Mouse (Mus musculus) embryo, embryonic 11.5 days (tissue): ENCODE results near the gene Lrrk1.
"Not testable (repeated sequence)": the region's sequence is repeated elsewhere in the genome, so short reads cannot be mapped to it uniquely, and the experiment has no call there.

Source experiments
- DNase-seq: peaks from one replicate; pipeline ENCODE4 v3.0.0-alpha.2; 2012; ENCODE audit warnings: low read depth, low spot score

Gene Lrrk1

DNA sequence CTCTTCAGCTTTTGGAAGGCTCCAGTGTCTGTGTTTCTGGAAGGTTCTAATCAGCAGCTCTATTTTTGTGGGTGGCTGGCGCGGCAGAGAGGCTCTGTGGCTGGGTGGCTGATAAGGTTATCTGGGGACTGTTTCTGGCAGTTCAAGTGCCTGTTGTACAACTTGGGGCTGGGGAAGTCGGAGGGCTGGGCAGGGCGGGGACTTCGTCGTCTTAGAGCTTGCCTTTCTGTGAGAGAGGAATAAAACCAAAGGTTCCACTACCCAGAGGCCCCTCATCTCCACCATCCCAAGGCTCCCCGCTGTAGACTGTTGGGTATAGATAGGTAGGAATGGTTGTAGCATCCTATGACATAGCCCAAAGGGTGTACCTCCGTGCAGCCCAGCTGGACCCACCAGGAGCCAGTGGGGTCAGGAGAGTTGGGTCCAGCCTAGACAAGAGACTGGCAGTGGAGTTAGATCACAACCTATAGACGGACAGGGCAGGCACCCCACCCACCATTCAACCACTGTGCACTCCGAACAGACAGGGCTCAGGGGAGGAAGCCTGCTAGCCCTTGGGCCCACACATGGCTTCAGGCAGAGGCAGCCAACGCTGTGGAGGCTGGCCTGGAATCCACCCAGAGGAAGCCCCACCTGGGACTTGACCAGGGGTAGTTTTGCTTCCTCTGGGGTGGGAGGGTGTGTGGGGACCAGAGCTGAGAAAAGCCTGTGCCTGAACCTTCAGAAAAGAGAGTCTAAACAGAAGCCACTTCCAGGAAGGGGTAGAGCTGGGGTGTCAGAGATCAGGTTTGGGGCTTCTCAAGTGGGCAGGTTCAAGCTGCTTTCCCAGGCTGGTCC, 191.3 kb downstream of the Lrrk1 start:
- no peak for DNase-seq

DNA sequence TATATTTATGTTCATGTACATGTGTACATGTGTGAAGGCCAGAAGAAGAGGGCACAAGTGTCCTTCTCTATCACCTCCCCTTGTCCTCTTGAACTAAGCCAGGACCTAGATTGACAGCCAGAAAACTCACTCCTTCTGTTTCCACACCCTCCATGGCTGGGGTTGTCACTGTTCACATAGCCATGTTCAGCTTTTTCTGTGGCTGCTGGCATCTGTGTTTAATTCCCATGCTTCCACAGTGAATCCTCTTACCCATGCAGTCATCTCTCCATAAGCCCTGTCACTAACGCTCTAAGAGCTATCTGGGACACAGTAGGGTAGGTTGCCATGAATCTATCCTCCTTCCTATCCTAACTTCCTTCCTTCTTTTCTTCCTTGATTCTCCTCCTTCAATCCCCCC, 192.3 kb downstream of the Lrrk1 start:
- DNase-seq: no peak

GRCm38 (mm10) chr7:66194511-66194910, 193.6 kb downstream of the Lrrk1 start:
- DNase-seq: no peak

DNA sequence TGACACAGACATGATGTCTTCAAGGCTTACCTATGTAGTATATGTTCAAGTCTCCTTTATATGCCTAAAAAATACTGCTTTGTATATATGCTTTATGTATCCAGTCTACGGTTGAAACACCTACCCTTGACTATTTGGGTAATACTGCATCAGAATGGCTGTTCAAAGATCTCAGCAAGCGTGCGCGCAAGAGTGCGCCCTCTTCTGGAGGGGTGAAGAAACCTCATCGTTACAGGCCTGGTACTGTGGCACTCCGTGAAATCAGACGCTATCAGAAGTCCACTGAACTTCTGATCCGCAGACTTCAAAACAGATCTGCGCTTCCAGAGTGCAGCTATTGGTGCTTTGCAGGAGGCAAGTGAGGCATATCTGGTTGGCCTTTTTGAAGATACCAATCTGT, 197.8 kb downstream of the Lrrk1 start:
- DNase-seq: not testable (repeated sequence)

DNA sequence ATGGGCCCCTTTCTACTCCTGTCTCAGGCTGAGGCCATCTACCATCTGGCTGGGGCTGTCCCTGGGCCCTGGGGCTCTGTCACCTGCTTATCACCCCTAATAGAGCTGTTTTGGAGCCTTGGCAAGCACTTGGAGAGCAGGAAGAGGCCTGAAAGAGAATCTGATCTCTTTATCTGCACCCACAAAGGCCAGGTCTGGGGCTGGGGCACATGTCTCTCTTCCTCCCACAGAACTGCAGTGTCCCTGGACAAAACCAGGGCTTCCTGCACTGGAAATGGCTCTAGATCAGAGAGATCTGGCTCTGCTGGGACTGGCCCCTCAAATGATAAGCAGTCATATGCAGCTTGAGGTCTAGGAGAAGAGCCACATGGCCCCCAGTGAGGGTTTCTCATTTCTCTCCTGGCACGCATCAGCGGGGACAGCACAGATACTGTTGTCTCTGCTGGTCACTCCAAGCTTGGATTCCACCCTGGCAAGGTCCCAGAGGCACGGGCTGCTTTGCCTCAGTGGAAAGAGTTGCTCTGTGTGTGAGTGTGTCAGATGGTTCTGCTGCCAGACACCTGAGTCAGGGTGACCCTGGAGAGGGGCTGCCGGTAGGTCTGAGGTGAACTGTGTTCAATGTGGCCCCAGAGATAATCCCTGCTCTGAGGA, 200.4 kb downstream of the Lrrk1 start:
- DNase-seq: no peak

DNA sequence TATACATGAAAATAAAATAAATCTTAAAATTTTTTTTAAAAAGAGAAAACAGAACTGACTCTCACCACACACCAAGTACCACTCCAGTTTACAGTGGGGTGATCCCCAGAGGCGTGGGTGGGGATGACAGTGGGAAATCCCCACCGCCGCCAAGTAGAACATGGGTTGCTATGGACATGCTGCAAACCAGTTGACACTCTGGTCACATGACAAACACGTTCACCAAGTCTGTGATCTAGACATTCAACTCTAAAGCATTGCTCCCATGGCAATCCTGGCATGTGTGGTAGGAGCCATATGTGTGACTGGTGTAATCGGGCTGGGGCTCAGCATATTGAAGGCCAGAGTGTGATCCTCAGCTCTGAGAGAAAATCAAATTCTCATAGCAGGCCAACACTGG, 202.8 kb downstream of the Lrrk1 start:
- DNase-seq: no peak

DNA sequence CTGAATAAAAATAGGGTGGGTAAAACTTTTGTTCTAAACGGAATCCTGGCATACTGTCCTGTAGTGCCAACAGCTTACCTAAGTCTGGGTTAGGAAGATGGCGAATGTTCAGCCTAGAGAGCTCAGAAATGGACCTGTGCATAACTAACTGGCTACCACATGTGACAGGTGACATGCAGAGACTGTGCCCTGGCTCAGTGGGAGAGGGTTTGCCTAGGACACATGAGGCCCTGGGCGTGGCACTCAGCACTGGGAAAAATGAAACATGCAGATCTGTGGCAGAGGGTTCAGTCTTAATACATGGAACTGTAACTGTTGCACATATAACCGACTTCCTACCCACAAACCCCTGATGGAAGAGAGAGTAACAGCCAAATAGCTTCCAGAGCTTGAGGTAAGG, 204.1 kb downstream of the Lrrk1 start:
- DNase-seq: no peak

DNA sequence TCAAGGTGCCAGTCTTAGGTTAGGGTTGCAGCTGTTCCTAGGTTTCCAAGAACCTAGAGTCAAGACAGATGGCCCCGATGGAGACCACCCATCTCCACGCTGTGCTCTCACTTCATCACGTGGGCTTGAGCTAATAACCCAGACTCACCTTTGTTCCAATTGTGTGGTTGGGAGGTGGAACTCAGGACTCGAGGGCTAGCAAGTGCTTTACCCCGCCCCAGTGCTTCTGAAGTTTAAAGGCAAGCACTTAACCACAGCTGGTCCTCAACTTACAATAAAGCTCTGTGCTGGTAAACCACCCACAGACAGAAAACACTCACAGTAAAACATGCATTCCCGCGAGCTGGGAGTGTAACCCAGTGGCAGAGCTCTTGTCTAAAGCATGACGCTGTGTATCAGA, 204.7 kb downstream of the Lrrk1 start:
- no peak for DNase-seq

GRCm38 (mm10) chr7:66182075-66182715, 206.0 kb downstream of the Lrrk1 start:
- no peak for DNase-seq

GRCm38 (mm10) chr7:66180711-66181365, 207.3 kb downstream of the Lrrk1 start:
- DNase-seq: no peak

GRCm38 (mm10) chr7:66180260-66180659, 207.9 kb downstream of the Lrrk1 start:
- no peak for DNase-seq

- DNase-seq: no peak
Observed at GRCm38 (mm10) chr7:66179711-66180110, 208.4 kb downstream of the Lrrk1 start.

GRCm38 (mm10) chr7:66179120-66179581, 209.0 kb downstream of the Lrrk1 start:
- no peak for DNase-seq

DNA sequence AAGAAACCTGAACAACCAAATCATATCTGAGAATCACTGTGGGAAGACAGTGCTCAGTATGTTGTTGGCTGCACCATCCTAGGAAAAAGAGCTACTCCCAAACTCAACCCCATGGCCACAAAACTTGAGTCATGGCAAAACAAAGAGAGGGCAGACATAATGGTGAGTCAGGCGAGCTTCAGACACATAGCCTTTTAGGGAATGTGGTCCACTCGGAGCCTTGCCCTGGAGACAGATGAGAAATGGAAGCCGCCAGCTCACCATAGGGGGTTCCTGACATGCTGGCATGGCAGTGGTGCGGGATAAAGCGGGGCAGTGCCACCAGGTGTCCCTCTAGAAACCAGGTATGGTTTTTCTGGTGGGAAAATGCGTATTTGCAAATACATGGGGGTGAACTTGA, 210.0 kb downstream of the Lrrk1 start:
- no peak for DNase-seq

- no peak for DNase-seq
Observed at GRCm38 (mm10) chr7:66176929-66177328, 211.2 kb downstream of the Lrrk1 start.
